Mouse (Mus musculus) CH12.LX (cell line): Measurements from ENCODE around the gene 1700093K21Rik. TPM values are rescaled to one million over a fixed set of nuclear protein-coding genes. Genes with fewer than 3 reads are reported as not detected.

Source experiments
- DNase-seq: peaks from one replicate; pipeline ENCODE4 v3.0.0-alpha.2; 2013; ENCODE audit errors: extremely low read depth
- H3K27ac ChIP-seq: 2 replicates; pipeline ENCODE4 v1.5.1; 2012; ENCODE audit warnings: low read depth, mild to moderate bottlenecking, control low read depth, moderate library complexity; ENCODE audit not compliant: insufficient read depth
- H3K27me3 ChIP-seq: replicated peaks from 2 replicates; pipeline ENCODE3; 2012; ENCODE audit warnings: inconsistent platforms
- H3K36me3 ChIP-seq, 2 experiments: replicated peaks in 1 of 2; 2 replicates each; pipeline versions ENCODE3 to v1.6.1; 2012; ENCODE audit warnings: inconsistent platforms in 1 of 2, low read length in 1 of 2, mild to moderate bottlenecking in 1 of 2, mixed read lengths in 1 of 2, moderate library complexity in 1 of 2; ENCODE audit not compliant: control insufficient read depth in 1 of 2, insufficient read depth in 1 of 2
- H3K4me1 ChIP-seq, 2 experiments: 2 replicates each; pipeline ENCODE4 v1.6.1; 2012; ENCODE audit warnings: inconsistent platforms in 1 of 2, moderate library complexity in 1 of 2; ENCODE audit not compliant: insufficient read depth in 2 of 2, control insufficient read depth in 1 of 2
- H3K4me2 ChIP-seq: 2 replicates; pipeline ENCODE4 v1.6.1; 2012; ENCODE audit warnings: low read depth, mild to moderate bottlenecking, control low read depth; ENCODE audit not compliant: poor library complexity, insufficient read depth, severe bottlenecking
- H3K4me3 ChIP-seq, 3 experiments: fragments of 150-350 bp in 1 of 3; sonication (generic) in 1 of 3; replicated peaks in 1 of 3; 2 replicates each; pipeline versions ENCODE3 to v1.5.1; 2011 to 2012; ENCODE audit warnings: low read depth in 2 of 3, low read length in 2 of 3, mild to moderate bottlenecking in 2 of 3, moderate library complexity in 2 of 3, control low read depth in 1 of 3, improper control_type of control experiment in 1 of 3, inconsistent platforms in 1 of 3, mixed read lengths in 1 of 3; ENCODE audit not compliant: poor library complexity in 1 of 3
- H3K79me2 ChIP-seq: replicated peaks from 2 replicates; pipeline ENCODE4 v1.6.1; 2012; ENCODE audit warnings: mild to moderate bottlenecking, moderate library complexity; ENCODE audit not compliant: control insufficient read depth, poor library complexity, insufficient read depth, severe bottlenecking; ENCODE audit errors: extremely low read depth
- H3K9ac ChIP-seq: 2 replicates; pipeline ENCODE4 v1.6.1; 2012; ENCODE audit warnings: low read depth, mild to moderate bottlenecking, control low read depth, moderate library complexity; ENCODE audit not compliant: insufficient read depth
- H3K9me3 ChIP-seq: replicated peaks from 2 replicates; pipeline ENCODE3; 2012; ENCODE audit warnings: low read length, inconsistent platforms, mixed read lengths
- BHLHE40 ChIP-seq: IDR thresholded peaks from 2 replicates; pipeline ENCODE4 v1.6.1; 2011; ENCODE audit warnings: mild to moderate bottlenecking, low read depth, low read length, improper control_type of control experiment
- CTCF ChIP-seq, 2 experiments: IDR thresholded peaks in 1 of 2; conservative IDR thresholded peaks in 1 of 2; 2 replicates each; pipeline ENCODE4 v1.5.1; 2011 to 2012; ENCODE audit warnings: low read depth in 2 of 2, low read length in 2 of 2, improper control_type of control experiment in 1 of 2, inconsistent platforms in 1 of 2, mild to moderate bottlenecking in 1 of 2, moderate library complexity in 1 of 2
- GABPA ChIP-seq: IDR thresholded peaks from 2 replicates; pipeline ENCODE4 v1.6.1; 2012; ENCODE audit warnings: low read depth, low read length, improper control_type of control experiment, inconsistent platforms; ENCODE audit not compliant: insufficient replicate concordance
- HCFC1 ChIP-seq: IDR thresholded peaks from 2 replicates; pipeline ENCODE4 v1.6.1; 2012; ENCODE audit warnings: low read depth, mild to moderate bottlenecking, inconsistent platforms, low read length, improper control_type of control experiment
- IRF4 ChIP-seq: IDR thresholded peaks from 2 replicates; pipeline ENCODE4 v1.6.1; 2014; ENCODE audit warnings: low read depth, mild to moderate bottlenecking, inconsistent platforms, low read length, improper control_type of control experiment
- KAT2A ChIP-seq: IDR thresholded peaks from 2 replicates; pipeline ENCODE4 v1.6.1; 2012; ENCODE audit warnings: low read length, improper control_type of control experiment, inconsistent platforms; ENCODE audit not compliant: insufficient replicate concordance
- MAFK ChIP-seq: IDR thresholded peaks from 2 replicates; pipeline ENCODE4 v1.6.1; 2011; ENCODE audit warnings: low read length, improper control_type of control experiment; ENCODE audit not compliant: insufficient replicate concordance
- MAX ChIP-seq: IDR thresholded peaks from 2 replicates; pipeline ENCODE4 v1.6.1; 2011; ENCODE audit warnings: low read length, improper control_type of control experiment
- MXI1 ChIP-seq: IDR thresholded peaks from 2 replicates; pipeline ENCODE4 v1.6.1; 2011; ENCODE audit warnings: mild to moderate bottlenecking, low read depth, low read length, improper control_type of control experiment
- NELFE ChIP-seq: IDR thresholded peaks from 2 replicates; pipeline ENCODE4 v1.6.1; 2011; ENCODE audit warnings: low read depth, low read length, improper control_type of control experiment
- PAX5 ChIP-seq: IDR thresholded peaks from 2 replicates; pipeline ENCODE4 v1.6.1; 2012; ENCODE audit warnings: low read length, inconsistent platforms, mixed read lengths
- RAD21 ChIP-seq: IDR thresholded peaks from 2 replicates; pipeline ENCODE4 v1.6.1; 2011; ENCODE audit warnings: low read depth, mild to moderate bottlenecking, low read length, improper control_type of control experiment, moderate library complexity
- SMC3 ChIP-seq: IDR thresholded peaks from 2 replicates; pipeline ENCODE4 v1.6.1; 2011; ENCODE audit warnings: low read depth, low read length, improper control_type of control experiment
- TBP ChIP-seq: conservative IDR thresholded peaks from 2 replicates; pipeline ENCODE4 v1.6.1; 2011; ENCODE audit warnings: low read depth, low read length, improper control_type of control experiment
- TCF12 ChIP-seq: IDR thresholded peaks from 2 replicates; pipeline ENCODE4 v1.6.1; 2014; ENCODE audit warnings: low read depth, mild to moderate bottlenecking, inconsistent platforms, low read length, improper control_type of control experiment
- USF1 ChIP-seq: IDR thresholded peaks from 2 replicates; pipeline ENCODE4 v1.6.1; 2014; ENCODE audit warnings: low read depth, mild to moderate bottlenecking, inconsistent platforms, low read length, improper control_type of control experiment
- USF2 ChIP-seq: conservative IDR thresholded peaks from 2 replicates; pipeline ENCODE4 v1.6.1; 2011; ENCODE audit warnings: low read depth, low read length, improper control_type of control experiment
- ZKSCAN1 ChIP-seq: IDR thresholded peaks from 2 replicates; pipeline ENCODE4 v1.6.1; 2012; ENCODE audit warnings: low read depth, inconsistent platforms, low read length, improper control_type of control experiment, borderline replicate concordance
- ZMIZ1 ChIP-seq: IDR thresholded peaks from 2 replicates; pipeline ENCODE4 v1.6.1; 2012; ENCODE audit warnings: low read depth, mild to moderate bottlenecking, inconsistent platforms, low read length, improper control_type of control experiment
- ZNF384 ChIP-seq: IDR thresholded peaks from 2 replicates; pipeline ENCODE4 v1.6.1; 2012; ENCODE audit warnings: low read depth, low read length, improper control_type of control experiment, inconsistent platforms
- dilution Hi-C: fragments of 300-500 bp; cut with MboI; formaldehyde crosslinking; loops from 2 replicates; pipeline ENCODE4 v1.14.3; 2020; ENCODE audit warnings: low sequenced_read_pairs; ENCODE audit not compliant: extremely low pct_unique_long_range_greater_than_20kb, extremely low pct_ligation_motif_present
- in situ Hi-C: fragments of 300-500 bp; cut with MboI; formaldehyde crosslinking; loops from 3 replicates; pipeline ENCODE4 v1.14.3; 2019; ENCODE audit warnings: low sequenced_read_pairs, low pct_ligation_motif_present, low pct_unique_long_range_greater_than_20kb, mixed read lengths
- polyA plus RNA-seq: library from polyadenylated mRNA; unstranded; fragments of >175 nt; gene quantifications from 2 replicates; pipeline ENCODE4 v1.2.1, GENCODE M21; 2012; ENCODE audit warnings: low read depth; ENCODE audit not compliant: insufficient read length
- total RNA-seq, 2 experiments: library from RNA; depleted of rRNA; stranded (reverse); fragments of 300-350 nt in 1 of 2; fragments of >200 nt in 1 of 2; gene quantifications; 2 replicates each; pipeline ENCODE4 v1.2.3; 2012 to 2014

1700093K21Rik gene
- total RNA-seq (2012; rRNA removed) (not detected in 2 replicates), total RNA-seq (2014; rRNA removed) (not detected in 2 replicates), polyA plus RNA-seq (not detected in 2 replicates)

GRCm38 (mm10) chr11:23520473-23521205 lies at the start of gene 1700093K21Rik:
Gene 1700093K21Rik (minus strand): TSS chr11:23521155.
- TF ChIP-seq PAX5 (no peak), RAD21 (no peak), ZMIZ1 (no peak), ZNF384 (no peak), IRF4 (no peak)
- Histone ChIP-seq H3K27me3 (no peaks in the 10 kb centered on the region), H3K27ac (no peak within 1 kb of the TSS), H3K9ac (no peak within 1 kb of the TSS), H3K9me3 (peaks cover 2% of the 10 kb centered on the region), H3K36me3 (no peaks in the 10 kb centered on the region), H3K79me2 (no peaks in the 10 kb centered on the region), H3K4me1 (no peaks in the 10 kb centered on the region), H3K4me3 (no peak within 1 kb of the TSS), H3K4me2 (no peak within 1 kb of the TSS)
- DNase-seq = no peak
- in situ Hi-C loops (no loop called here), dilution Hi-C loops (no loop called here)

GRCm38 (mm10) chr11:23570130-23570529 lies 49.2 kb upstream of the 1700093K21Rik start:
- H3K4me2 ChIP-seq = no peak overlapping the region
- H3K9ac ChIP-seq = no peak overlapping the region
- no peaks in the 10 kb centered on the region for H3K9me3 ChIP-seq
- H3K4me3 ChIP-seq = no peak overlapping the region
- H3K27ac ChIP-seq = no peak overlapping the region
- no peaks in the 10 kb centered on the region for H3K4me1 ChIP-seq
- no peaks in the 10 kb centered on the region for H3K79me2 ChIP-seq
- DNase-seq = no peak
- dilution Hi-C loops (no loop called here), in situ Hi-C loops (loop anchor here (25.0 kb wide), 1 partner anchor 933 kb away; no protein-coding TSS in a partner anchor)
- H3K36me3 ChIP-seq = peaks cover 6 to 17% of the 10 kb centered on the region in 2 experiments
- no peaks in the 10 kb centered on the region for H3K27me3 ChIP-seq
- TF ChIP-seq MAFK (no peak), TBP (no peak), MAX (no peak), GABPA (no peak), MXI1 (no peak), CTCF (conservative IDR thresholded peaks at IDR 0.05 in 1 of 2, IDR thresholded peaks at IDR 0.05 in 1 of 2; ENCODE audit: low read depth in 2 of 2, low read length in 2 of 2) (no peak), KAT2A (no peak), NELFE (no peak), BHLHE40 (no peak), HCFC1 (no peak), USF1 (no peak), SMC3 (no peak), ZKSCAN1 (no peak), RAD21 (no peak), PAX5 (no peak), TCF12 (no peak), USF2 (no peak)
- TF ChIP-seq, all 38 proteins: peak for 0
